Mouse (Mus musculus): ENCODE data around the gene Dedd2. TPM values are rescaled to one million over a fixed set of nuclear protein-coding genes. Genes with fewer than 3 reads are reported as not detected.
A peak's percentile ranks its signal among the peaks of the same experiment; 100 is the strongest.

Gene Dedd2
- total RNA-seq (2014; rRNA removed; ENCODE audit: low replicate concordance) (20.5 and 33.8 TPM in 2 replicates), polyA plus RNA-seq (2015; fragmentation: Nextera tagmentation; extraction: Ambion mirVana) (9.5 and 11.0 TPM in 2 replicates)

DNA sequence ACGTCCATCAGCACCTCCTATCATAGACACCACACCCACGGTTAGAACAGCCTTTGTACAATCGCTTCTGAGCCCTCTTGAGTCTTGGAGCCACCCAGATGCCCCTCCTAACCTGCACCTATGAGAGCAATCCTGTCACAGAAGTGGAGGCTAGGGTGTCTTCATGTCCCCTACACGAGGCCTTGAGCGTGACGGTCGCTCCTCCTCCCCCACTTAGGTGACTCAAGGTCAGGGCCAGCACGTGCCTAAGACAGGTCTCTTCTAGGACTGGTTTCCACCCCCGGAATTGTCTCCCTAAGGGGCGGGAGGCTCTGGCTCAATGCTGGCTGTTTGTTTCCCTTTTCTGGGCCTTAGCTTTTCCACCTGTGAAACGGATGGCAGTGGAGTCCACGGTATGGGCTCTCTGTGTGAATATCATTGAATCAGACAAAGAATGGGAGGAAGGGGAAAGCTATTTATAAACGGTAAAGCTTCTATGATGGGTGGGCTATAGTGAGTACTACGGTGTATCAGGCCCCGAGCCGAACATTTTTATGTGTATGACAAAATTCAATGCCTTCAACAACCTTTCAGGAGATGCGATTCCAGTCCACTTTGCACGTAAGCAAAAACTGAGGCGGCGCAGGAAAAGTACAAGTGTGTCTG, at the start of gene Dedd2:
Dedd2 (minus strand) TSS at position 159 of the 645 bp plus-strand sequence.
- under 1% methylated on average over 20 of the region's 20 CpGs for WGBS
- H3K4me1 ChIP-seq (ENCODE audit: control insufficient read depth, insufficient read depth) = peaks cover 20% of the 10 kb centered on the region
- H3K4me3 ChIP-seq (ENCODE audit: low read depth, low read length) = peak within 1 kb of the TSS; percentile 85
- DNase-seq (ENCODE audit: low spot score) = no peak
- peak within 1 kb of the TSS; percentile 94 for H3K4me2 ChIP-seq (ENCODE audit: low read depth, low read length)
- H3K9ac ChIP-seq (replicated peaks; ENCODE audit: low read depth, low read length) = peak within 1 kb of the TSS; percentile 74
- no peaks in the 10 kb centered on the region for H3K27me3 ChIP-seq (ENCODE audit: control insufficient read depth, insufficient read depth, low read length)
- H3K9me3 ChIP-seq (replicated peaks; ENCODE audit: control insufficient read depth, low read length) = no peaks in the 10 kb centered on the region
- ATAC-seq (ENCODE audit: insufficient read depth, low read depth) = peak; percentile 8; the same call in 1 of the 2 replicates
- peaks cover 23% of the 10 kb centered on the region for H3K36me3 ChIP-seq (replicated peaks; ENCODE audit: control insufficient read depth, insufficient read depth, low read length)
- TF ChIP-seq CTCF (IDR thresholded peaks at IDR 0.05; ENCODE audit: low read depth) (no peak), EP300 (IDR thresholded peaks at IDR 0.05; ENCODE audit: low read depth) (no peak)
- H3K27ac ChIP-seq (ENCODE audit: low read depth) = peak within 1 kb of the TSS; percentile 92

DNA sequence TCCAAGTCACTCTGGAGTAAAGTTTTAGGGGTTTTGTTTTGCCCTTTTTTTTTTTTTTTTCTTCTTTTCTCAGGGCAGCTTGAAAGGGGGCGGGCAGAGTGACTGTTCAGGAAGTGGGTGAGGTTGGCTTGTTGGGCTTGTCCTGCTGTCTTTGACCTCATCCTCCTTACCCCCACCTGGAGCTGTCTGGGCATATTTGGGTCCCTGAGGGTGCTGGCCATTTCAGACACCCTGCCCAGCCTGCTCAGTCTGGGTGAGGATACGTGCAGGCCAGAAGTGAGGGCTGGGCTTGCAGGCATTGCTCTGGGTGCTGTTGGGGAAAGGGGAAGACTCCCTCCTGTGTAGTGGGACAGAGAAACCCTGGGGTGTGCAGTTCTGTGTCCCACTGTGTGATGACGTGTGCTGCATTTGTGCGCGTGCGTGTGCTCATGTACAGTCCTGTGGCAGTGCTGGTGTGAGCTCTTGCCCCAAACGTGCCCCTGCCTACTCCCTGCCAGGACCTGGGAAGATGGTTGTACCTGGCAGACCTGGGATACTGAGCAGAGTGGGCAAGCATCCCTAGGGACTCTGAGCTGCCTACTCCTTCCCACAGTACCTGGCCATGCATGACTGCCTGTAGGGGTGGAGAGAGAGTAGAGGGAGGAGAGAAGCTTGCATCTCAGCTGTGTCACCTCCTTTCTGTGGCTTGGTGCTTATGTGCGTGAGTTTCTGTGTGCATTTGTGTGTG, 49.3 kb upstream of the Dedd2 start:
- DNase-seq (ENCODE audit: low spot score) = no peak
- Histone ChIP-seq H3K4me3 (ENCODE audit: low read depth, low read length) (peak overlapping the region; percentile 80; the same call in 1 of the 2 replicates), H3K9me3 (replicated peaks; ENCODE audit: control insufficient read depth, low read length) (no peaks in the 10 kb centered on the region), H3K4me1 (ENCODE audit: control insufficient read depth, insufficient read depth) (peaks cover 28% of the 10 kb centered on the region), H3K27ac (ENCODE audit: low read depth) (peak overlapping the region; percentile 81), H3K36me3 (replicated peaks; ENCODE audit: control insufficient read depth, insufficient read depth, low read length) (peaks cover 25% of the 10 kb centered on the region), H3K4me2 (ENCODE audit: low read depth, low read length) (peak overlapping the region; percentile 86), H3K9ac (replicated peaks; ENCODE audit: low read depth, low read length) (peak overlapping the region; percentile 86), H3K27me3 (ENCODE audit: control insufficient read depth, insufficient read depth, low read length) (no peaks in the 10 kb centered on the region)
- 76% methylated on average over 8 of the region's 8 CpGs for WGBS
- ATAC-seq (ENCODE audit: insufficient read depth, low read depth) = no peak
- TF ChIP-seq EP300 (IDR thresholded peaks at IDR 0.05; ENCODE audit: low read depth) (no peak), CTCF (IDR thresholded peaks at IDR 0.05; ENCODE audit: low read depth) (no peak)

DNA sequence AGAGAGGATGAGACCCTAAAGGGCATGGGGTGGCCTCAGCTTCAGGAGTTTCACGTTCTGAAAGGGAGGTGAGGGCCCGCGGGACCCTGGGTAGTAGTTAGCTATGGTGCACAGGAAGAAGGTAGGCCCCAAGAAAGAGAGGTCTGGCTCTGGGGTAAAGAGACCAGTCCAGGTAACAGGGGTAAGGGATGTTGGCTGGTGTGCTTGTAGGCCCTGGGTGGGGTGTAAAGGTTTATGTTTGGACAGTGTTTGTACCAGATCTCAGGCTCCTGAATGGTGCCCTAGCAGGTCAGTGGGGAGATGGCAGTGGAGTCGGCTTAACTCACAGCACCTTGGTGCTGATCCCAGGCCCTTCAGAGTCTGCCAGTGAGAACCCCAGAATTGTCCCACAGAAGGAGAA, 48.6 kb upstream of the Dedd2 start:
- Histone ChIP-seq H3K27ac (ENCODE audit: low read depth) (peak overlapping the region; percentile 81), H3K27me3 (ENCODE audit: control insufficient read depth, insufficient read depth, low read length) (no peaks in the 10 kb centered on the region), H3K36me3 (replicated peaks; ENCODE audit: control insufficient read depth, insufficient read depth, low read length) (peaks cover 25% of the 10 kb centered on the region), H3K4me1 (ENCODE audit: control insufficient read depth, insufficient read depth) (peaks cover 28% of the 10 kb centered on the region), H3K4me2 (ENCODE audit: low read depth, low read length) (peak overlapping the region; percentile 86), H3K9ac (replicated peaks; ENCODE audit: low read depth, low read length) (peak overlapping the region; percentile 86), H3K9me3 (replicated peaks; ENCODE audit: control insufficient read depth, low read length) (no peaks in the 10 kb centered on the region), H3K4me3 (ENCODE audit: low read depth, low read length) (peak overlapping the region; percentile 80)
- ATAC-seq (ENCODE audit: insufficient read depth, low read depth) (no peak), DNase-seq (ENCODE audit: low spot score) (no peak)
- TF ChIP-seq EP300 (IDR thresholded peaks at IDR 0.05; ENCODE audit: low read depth) = no peak
- TF ChIP-seq CTCF (IDR thresholded peaks at IDR 0.05; ENCODE audit: low read depth) = no peak
- WGBS = 17% methylated on average over 4 of the region's 4 CpGs

DNA sequence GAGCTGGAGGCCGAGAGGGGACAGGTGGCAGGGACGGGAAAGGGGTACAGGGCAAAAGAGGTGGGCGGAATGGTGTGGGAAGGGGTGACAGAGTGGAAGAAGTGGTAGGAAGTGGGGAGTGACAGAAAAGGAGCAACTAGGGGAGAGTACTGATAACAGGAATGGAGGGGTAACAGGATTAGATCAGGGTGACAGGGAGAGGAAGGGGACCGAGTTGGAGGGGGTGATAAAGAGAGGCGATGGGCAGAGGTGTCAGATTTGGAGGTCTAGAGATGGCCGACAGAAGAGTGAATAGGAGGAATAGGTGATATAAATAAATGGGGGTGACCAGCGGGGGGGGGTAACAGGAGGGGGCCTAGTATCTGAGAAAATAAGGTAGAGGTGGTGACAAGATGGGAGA, 48.2 kb upstream of the Dedd2 start:
- Histone ChIP-seq H3K4me1 (ENCODE audit: control insufficient read depth, insufficient read depth) (peaks cover 26% of the 10 kb centered on the region), H3K36me3 (replicated peaks; ENCODE audit: control insufficient read depth, insufficient read depth, low read length) (peaks cover 24% of the 10 kb centered on the region), H3K4me2 (ENCODE audit: low read depth, low read length) (peak overlapping the region; percentile 86), H3K4me3 (ENCODE audit: low read depth, low read length) (peak overlapping the region; percentile 80), H3K9me3 (replicated peaks; ENCODE audit: control insufficient read depth, low read length) (no peaks in the 10 kb centered on the region), H3K27ac (ENCODE audit: low read depth) (peak overlapping the region; percentile 81), H3K27me3 (ENCODE audit: control insufficient read depth, insufficient read depth, low read length) (no peaks in the 10 kb centered on the region), H3K9ac (replicated peaks; ENCODE audit: low read depth, low read length) (peak overlapping the region; percentile 86)
- DNase-seq (ENCODE audit: low spot score) (no peak), ATAC-seq (ENCODE audit: insufficient read depth, low read depth) (no peak)
- no peak for TF ChIP-seq EP300 (IDR thresholded peaks at IDR 0.05; ENCODE audit: low read depth)
- no peak for TF ChIP-seq CTCF (IDR thresholded peaks at IDR 0.05; ENCODE audit: low read depth)
- 1% methylated on average over 7 of the region's 7 CpGs for WGBS

DNA sequence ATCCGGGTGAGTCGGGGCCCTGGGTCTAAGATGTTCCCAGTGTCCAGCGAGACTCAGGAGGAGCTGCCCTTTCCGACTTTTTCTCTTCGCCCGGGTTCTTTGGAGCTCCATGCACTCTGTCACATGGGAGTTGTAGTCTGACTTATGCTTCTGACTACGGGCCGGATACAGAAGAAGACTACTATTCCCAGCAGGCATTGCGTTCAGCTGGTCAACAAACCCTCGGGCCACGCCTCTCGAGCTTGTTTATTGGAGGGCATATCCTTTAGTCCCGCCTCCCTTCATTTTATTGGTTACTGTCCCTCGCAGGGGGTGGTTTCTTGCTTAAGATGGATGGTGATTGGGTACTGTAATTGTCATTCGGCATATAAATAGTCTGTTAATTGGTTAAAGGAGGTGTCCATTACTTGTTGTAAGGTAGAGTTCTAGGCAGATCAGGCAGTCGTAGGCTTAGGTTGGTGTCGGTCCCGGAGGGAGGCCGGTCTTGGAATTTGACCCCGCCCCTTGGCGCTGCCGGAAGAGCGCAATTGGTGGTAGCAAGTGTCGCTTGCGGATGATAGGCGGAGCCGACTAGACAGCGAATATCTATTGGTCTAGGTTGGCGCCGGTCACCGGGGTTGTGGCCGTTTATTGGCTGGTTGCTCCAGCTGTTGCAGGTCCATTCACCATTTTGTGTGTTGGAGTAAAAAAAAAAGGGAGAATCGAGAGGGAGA, 47.5 kb upstream of the Dedd2 start:
- TF ChIP-seq EP300 (IDR thresholded peaks at IDR 0.05; ENCODE audit: low read depth) = peak; percentile 83
- TF ChIP-seq CTCF (IDR thresholded peaks at IDR 0.05; ENCODE audit: low read depth) = no peak
- peak overlapping the region; percentile 86 for H3K9ac ChIP-seq (replicated peaks; ENCODE audit: low read depth, low read length)
- H3K27me3 ChIP-seq (ENCODE audit: control insufficient read depth, insufficient read depth, low read length) = no peaks in the 10 kb centered on the region
- H3K4me2 ChIP-seq (ENCODE audit: low read depth, low read length) = peak overlapping the region; percentile 86
- peaks cover 23% of the 10 kb centered on the region for H3K4me1 ChIP-seq (ENCODE audit: control insufficient read depth, insufficient read depth)
- H3K27ac ChIP-seq (ENCODE audit: low read depth) = peak overlapping the region; percentile 93
- ATAC-seq (ENCODE audit: insufficient read depth, low read depth) = peak; percentile 90
- peaks cover 17% of the 10 kb centered on the region for H3K36me3 ChIP-seq (replicated peaks; ENCODE audit: control insufficient read depth, insufficient read depth, low read length)
- peak; percentile 100 for DNase-seq (ENCODE audit: low spot score)
- no peaks in the 10 kb centered on the region for H3K9me3 ChIP-seq (replicated peaks; ENCODE audit: control insufficient read depth, low read length)
- WGBS = under 1% methylated on average over 33 of the region's 33 CpGs
- peak overlapping the region; percentile 80 for H3K4me3 ChIP-seq (ENCODE audit: low read depth, low read length)
